Mouse (Mus musculus) C2C12 (cell line): ENCODE data around the gene Dnah3. TPM values are rescaled to one million over a fixed set of nuclear protein-coding genes. Genes with fewer than 3 reads are reported as not detected.

Source experiments
- H3K27me3 ChIP-seq: one replicate; pipeline ENCODE4 v1.6.1; 2011; ENCODE audit not compliant: control insufficient read depth, insufficient read depth, insufficient read length
- H3K36me3 ChIP-seq: one replicate; pipeline ENCODE4 v1.6.1; 2011; ENCODE audit not compliant: control insufficient read depth, insufficient read depth
- H3K4me3 ChIP-seq: one replicate; pipeline ENCODE4 v1.5.1; 2011; ENCODE audit warnings: mild to moderate bottlenecking, control low read depth; ENCODE audit not compliant: poor library complexity, insufficient read depth, severe bottlenecking
- H3K79me2 ChIP-seq: one replicate; pipeline ENCODE4 v1.6.1; 2011; ENCODE audit not compliant: control insufficient read depth, insufficient read depth
- H3K79me3 ChIP-seq: one replicate; pipeline ENCODE4 v1.6.1; 2011; ENCODE audit warnings: low read depth, control low read depth
- H3ac ChIP-seq: one replicate; pipeline ENCODE3; 2011; ENCODE audit warnings: low read depth; ENCODE audit not compliant: control insufficient read depth, insufficient read length
- CEBPB ChIP-seq: IDR thresholded peaks from one replicate; pipeline ENCODE4 v1.6.1; 2011; ENCODE audit warnings: low read depth, mild to moderate bottlenecking, control low read depth, moderate library complexity
- CTCF ChIP-seq: IDR thresholded peaks from one replicate; pipeline ENCODE4 v1.5.1; 2011; ENCODE audit not compliant: control insufficient read depth, insufficient read depth, insufficient read length
- FOSL1 ChIP-seq: IDR thresholded peaks from one replicate; pipeline ENCODE4 v1.8.0; 2011; ENCODE audit warnings: mild to moderate bottlenecking, low read length; ENCODE audit not compliant: poor library complexity, insufficient read depth, severe bottlenecking
- MAX ChIP-seq: IDR thresholded peaks from one replicate; pipeline ENCODE4 v1.6.1; 2011; ENCODE audit warnings: mild to moderate bottlenecking, control low read depth
- MYOD1 ChIP-seq: IDR thresholded peaks from one replicate; pipeline ENCODE4 v1.6.1; 2011; ENCODE audit warnings: low read depth; ENCODE audit not compliant: control insufficient read depth, insufficient read length
- MYOG ChIP-seq: IDR thresholded peaks from one replicate; pipeline ENCODE4 v1.6.1; 2011; ENCODE audit not compliant: control insufficient read depth, insufficient read length; ENCODE audit errors: extremely low read depth
- USF1 ChIP-seq: IDR thresholded peaks from one replicate; pipeline ENCODE4 v1.6.1; 2011; ENCODE audit warnings: low read depth, mild to moderate bottlenecking, control low read depth, moderate library complexity
- polyA plus RNA-seq: library from polyadenylated mRNA; unstranded; fragments of >200 nt; fragmentation: generic; extraction: Trizol; gene quantifications from one replicate; pipeline ENCODE4 v1.2.1, GENCODE M21; 2012; ENCODE audit warnings: missing spikeins

The Dnah3 gene
- polyA plus RNA-seq, 1 experiment, result not detected

GRCm38 (mm10) chr7:120050447-120050846 is 44.6 kb downstream of the Dnah3 start:
- TF ChIP-seq FOSL1 (no peak), MYOG (no peak), MAX (no peak), MYOD1 (no peak)

DNA sequence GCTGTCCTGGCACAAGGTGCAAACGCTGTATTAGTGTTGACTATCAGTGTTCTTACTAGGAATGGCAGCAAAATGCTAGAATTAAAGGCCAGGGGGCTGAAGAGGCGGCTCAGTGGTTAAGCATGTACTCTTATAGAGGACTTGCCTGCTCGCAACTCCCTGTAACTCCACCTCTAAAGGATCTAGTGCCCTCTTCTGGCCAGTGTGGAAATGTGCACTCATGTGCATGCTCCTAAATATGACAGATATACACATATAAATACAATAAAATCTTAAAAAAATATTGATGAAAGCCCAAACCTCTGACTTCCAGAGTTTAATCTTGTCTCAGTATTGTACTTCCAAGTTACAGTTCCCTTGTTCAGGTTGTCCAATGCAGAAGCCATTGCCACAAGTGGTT is 51.1 kb downstream of the Dnah3 start:
- TF ChIP-seq CEBPB (no peak), MYOD1 (no peak), MYOG (no peak), CTCF (no peak), MAX (no peak), FOSL1 (no peak), USF1 (no peak)
- Histone ChIP-seq H3K4me3 (no peak overlapping the region), H3K36me3 (no peaks in the 10 kb centered on the region), H3K79me2 (no peaks in the 10 kb centered on the region), H3K79me3 (no peaks in the 10 kb centered on the region), H3ac (no peak overlapping the region), H3K27me3 (no peaks in the 10 kb centered on the region)

More at GRCm38 (mm10) chr7:120050447-120050846, 44.6 kb downstream of the Dnah3 start:
- Histone ChIP-seq H3K4me3 (no peak overlapping the region), H3K79me3 (no peaks in the 10 kb centered on the region), H3K36me3 (no peaks in the 10 kb centered on the region), H3ac (no peak overlapping the region), H3K27me3 (no peaks in the 10 kb centered on the region), H3K79me2 (no peaks in the 10 kb centered on the region)

DNA sequence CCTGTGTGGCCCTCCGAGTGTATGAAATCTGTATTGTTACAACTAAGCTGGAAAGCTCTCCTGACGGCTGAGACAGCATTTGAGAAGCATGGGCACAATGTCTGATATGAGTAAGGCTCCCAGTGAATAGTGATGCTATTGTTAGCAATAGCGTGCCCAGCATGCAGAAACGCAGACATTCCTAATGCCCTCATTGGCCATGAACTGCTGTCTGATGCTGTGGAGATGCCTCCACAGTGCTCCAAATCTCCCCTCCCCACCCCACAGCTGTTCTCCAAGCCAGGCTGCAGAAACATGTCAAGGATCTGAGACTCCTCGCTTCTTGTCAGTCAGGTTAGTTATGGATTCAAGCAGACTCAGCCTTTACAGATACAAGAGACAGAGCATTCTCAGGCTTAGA is 58.7 kb downstream of the Dnah3 start:
- TF ChIP-seq CEBPB (no peak), USF1 (no peak), MYOG (no peak), FOSL1 (no peak), MAX (no peak), CTCF (no peak), MYOD1 (no peak)

DNA sequence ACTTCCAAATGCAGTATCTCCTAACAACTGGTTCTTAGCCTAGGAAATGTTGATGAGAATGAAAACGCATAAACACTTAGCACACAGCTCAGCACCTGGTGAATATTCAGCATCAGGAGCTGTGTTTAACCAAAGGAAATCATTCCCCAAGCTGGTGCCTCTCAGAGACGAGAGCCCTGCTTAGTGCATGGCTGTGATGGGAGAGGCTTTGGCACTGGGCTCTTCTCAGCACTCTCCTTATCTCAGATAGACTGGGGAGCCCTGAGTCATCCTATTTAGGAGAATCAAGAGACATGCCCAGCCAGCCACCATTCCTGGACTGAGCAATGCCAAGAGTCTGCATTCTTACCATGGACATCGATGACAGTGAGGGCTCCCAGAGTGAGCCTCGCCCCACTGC is 60.1 kb downstream of the Dnah3 start:
- no peaks in the 10 kb centered on the region for H3K27me3 ChIP-seq

More for the DNA sequence above, 58.7 kb downstream of the Dnah3 start:
- H3K36me3 ChIP-seq, result no peaks in the 10 kb centered on the region
- no peaks in the 10 kb centered on the region for H3K79me2 ChIP-seq
- no peaks in the 10 kb centered on the region for H3K27me3 ChIP-seq
- no peak overlapping the region for H3K4me3 ChIP-seq
- H3K79me3 ChIP-seq, result no peaks in the 10 kb centered on the region
- no peak overlapping the region for H3ac ChIP-seq

GRCm38 (mm10) chr7:120034566-120034965 is 60.5 kb downstream of the Dnah3 start:
- no peaks in the 10 kb centered on the region for H3K79me3 ChIP-seq
- H3K79me2 ChIP-seq, result no peaks in the 10 kb centered on the region
- no peak for TF ChIP-seq FOSL1
- TF ChIP-seq CTCF, result no peak
- no peak for TF ChIP-seq MYOG
- TF ChIP-seq USF1, result no peak
- no peak for TF ChIP-seq CEBPB
- TF ChIP-seq MYOD1, result no peak
- TF ChIP-seq MAX, result no peak
- H3K4me3 ChIP-seq, result no peak overlapping the region
- no peak overlapping the region for H3ac ChIP-seq
- no peaks in the 10 kb centered on the region for H3K27me3 ChIP-seq
- H3K36me3 ChIP-seq, result no peaks in the 10 kb centered on the region

More for the DNA sequence above, 60.1 kb downstream of the Dnah3 start:
- no peaks in the 10 kb centered on the region for H3K79me3 ChIP-seq
- no peak overlapping the region for H3K4me3 ChIP-seq
- no peak for TF ChIP-seq MAX
- no peak for TF ChIP-seq MYOG
- TF ChIP-seq USF1, result no peak
- no peak for TF ChIP-seq MYOD1
- TF ChIP-seq CTCF, result no peak
- no peak for TF ChIP-seq FOSL1
- TF ChIP-seq CEBPB, result no peak
- no peaks in the 10 kb centered on the region for H3K36me3 ChIP-seq
- H3K79me2 ChIP-seq, result no peaks in the 10 kb centered on the region
- no peak overlapping the region for H3ac ChIP-seq

DNA sequence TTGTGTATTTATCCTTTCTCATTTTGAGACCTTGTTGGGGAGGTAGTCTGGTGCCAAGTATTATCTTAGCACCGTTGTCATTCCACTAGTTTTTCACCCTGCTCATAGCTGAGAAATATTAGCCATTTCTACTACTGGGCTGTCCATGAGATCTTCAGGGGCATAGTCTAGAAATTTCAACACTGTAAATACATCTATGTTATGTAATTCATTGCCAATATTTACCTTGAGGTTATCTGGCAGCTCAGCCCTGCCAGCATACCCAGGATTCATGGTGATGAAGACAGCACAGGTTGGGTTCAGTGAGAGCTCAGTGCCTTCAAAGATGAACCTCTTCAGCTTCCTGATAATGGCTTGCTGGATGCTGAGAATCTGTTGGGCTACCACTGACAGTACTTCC is 66.4 kb downstream of the Dnah3 start:
- Histone ChIP-seq H3ac (no peak overlapping the region), H3K36me3 (no peaks in the 10 kb centered on the region), H3K79me2 (no peaks in the 10 kb centered on the region), H3K4me3 (no peak overlapping the region), H3K79me3 (no peaks in the 10 kb centered on the region), H3K27me3 (no peaks in the 10 kb centered on the region)
- TF ChIP-seq CEBPB, result no peak
- no peak for TF ChIP-seq MYOD1
- TF ChIP-seq MYOG, result no peak
- no peak for TF ChIP-seq MAX
- TF ChIP-seq USF1, result no peak
- TF ChIP-seq FOSL1, result no peak

DNA sequence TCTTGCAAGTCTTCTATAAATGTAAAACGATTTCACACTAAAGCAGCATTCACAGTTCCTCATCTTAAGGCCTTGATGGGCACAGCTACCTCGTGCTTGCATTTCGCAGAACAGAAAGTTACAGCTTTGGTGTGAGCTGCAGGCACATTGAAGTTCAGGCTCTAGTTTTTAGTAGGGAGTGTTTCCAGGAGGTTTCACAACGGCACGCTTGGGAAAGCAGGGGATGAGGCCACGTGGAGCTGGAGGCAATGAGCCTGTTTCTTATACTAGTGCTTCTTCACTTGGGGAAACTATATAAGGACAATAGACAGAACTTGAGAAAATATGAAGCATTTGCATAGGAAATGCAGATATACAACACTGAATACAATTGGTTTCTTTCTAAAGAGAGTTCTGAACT is 98.0 kb downstream of the Dnah3 start:
- Histone ChIP-seq H3K79me3 (no peaks in the 10 kb centered on the region), H3K79me2 (no peaks in the 10 kb centered on the region), H3K27me3 (no peaks in the 10 kb centered on the region), H3K4me3 (no peak overlapping the region), H3ac (no peak overlapping the region), H3K36me3 (no peaks in the 10 kb centered on the region)
- no peak for TF ChIP-seq CEBPB
- TF ChIP-seq CTCF, result no peak
- no peak for TF ChIP-seq MYOD1
